Mouse (Mus musculus): ENCODE data around the gene Epc2. TPM values are rescaled to one million over a fixed set of nuclear protein-coding genes. Genes with fewer than 3 reads are reported as not detected.

The Epc2 gene
- polyA plus RNA-seq, 1 experiment = 8.1 TPM

- Histone ChIP-seq H3K4me3 (replicated peaks; ENCODE audit: extremely low read depth, low read depth, low read length) (no peak overlapping the region), H3K4me1 (ENCODE audit: control insufficient read depth, insufficient read depth, low read length) (no peaks in the 10 kb centered on the region)
- no peak for DNase-seq
- WGBS = 91% methylated on average over 1 of the region's 1 CpGs
- TF ChIP-seq CTCF (IDR thresholded peaks at IDR 0.05; ENCODE audit: insufficient read depth, low read length) = no peak
- no peak for TF ChIP-seq POLR2A (IDR thresholded peaks at IDR 0.05; ENCODE audit: borderline replicate concordance, extremely low read depth, low read depth, low read length)
Observed at GRCm38 (mm10) chr2:49431015-49431414, 20.3 kb upstream of the Epc2 start.

- Histone ChIP-seq H3K4me3 (replicated peaks; ENCODE audit: extremely low read depth, low read depth, low read length) (no peak overlapping the region), H3K4me1 (ENCODE audit: control insufficient read depth, insufficient read depth, low read length) (no peaks in the 10 kb centered on the region)
- TF ChIP-seq POLR2A (IDR thresholded peaks at IDR 0.05; ENCODE audit: borderline replicate concordance, extremely low read depth, low read depth, low read length) (no peak), CTCF (IDR thresholded peaks at IDR 0.05; ENCODE audit: insufficient read depth, low read length) (no peak)
- DNase-seq = no peak
- 83% methylated on average over 9 of the region's 9 CpGs for WGBS
Observed at GRCm38 (mm10) chr2:49433211-49433610, 18.1 kb upstream of the Epc2 start.

DNA sequence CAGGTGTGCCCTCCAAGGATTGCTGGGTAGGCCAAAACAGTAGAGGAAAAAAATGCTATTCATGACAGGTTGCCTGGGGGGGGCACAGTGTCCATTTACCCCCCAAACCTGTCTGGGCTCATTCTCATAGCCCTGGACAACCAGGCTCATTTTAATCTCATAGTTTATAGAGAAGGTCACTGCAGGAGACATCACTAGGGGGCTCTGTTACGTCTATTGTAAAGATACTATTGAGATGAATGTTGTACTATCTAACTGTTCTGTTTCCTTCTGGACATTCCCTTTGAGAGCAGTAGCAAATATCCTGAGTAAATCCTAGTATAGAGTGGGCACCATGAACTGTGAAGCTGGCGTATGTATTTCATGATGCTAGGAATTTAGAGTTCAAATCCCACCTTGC is 5.0 kb upstream of the Epc2 start:
- Histone ChIP-seq H3K4me3 (replicated peaks; ENCODE audit: extremely low read depth, low read depth, low read length) (no peak overlapping the region), H3K4me1 (ENCODE audit: control insufficient read depth, insufficient read depth, low read length) (peaks cover 6% of the 10 kb centered on the region; the same call in 1 of the 2 replicates)
- DNase-seq = no peak
- TF ChIP-seq POLR2A (IDR thresholded peaks at IDR 0.05; ENCODE audit: borderline replicate concordance, extremely low read depth, low read depth, low read length) = no peak
- no peak for TF ChIP-seq CTCF (IDR thresholded peaks at IDR 0.05; ENCODE audit: insufficient read depth, low read length)
- WGBS = 71% methylated on average over 2 of the region's 2 CpGs

- no peak for DNase-seq
- 52% methylated on average over 8 of the region's 8 CpGs for WGBS
- TF ChIP-seq CTCF (IDR thresholded peaks at IDR 0.05; ENCODE audit: insufficient read depth, low read length) (no peak), POLR2A (IDR thresholded peaks at IDR 0.05; ENCODE audit: borderline replicate concordance, extremely low read depth, low read depth, low read length) (no peak)
- Histone ChIP-seq H3K4me3 (replicated peaks; ENCODE audit: extremely low read depth, low read depth, low read length) (no peak overlapping the region), H3K4me1 (ENCODE audit: control insufficient read depth, insufficient read depth, low read length) (peaks cover 6% of the 10 kb centered on the region; the same call in 1 of the 2 replicates)
Observed at GRCm38 (mm10) chr2:49447586-49448475, 3.5 kb upstream of the Epc2 start.

DNA sequence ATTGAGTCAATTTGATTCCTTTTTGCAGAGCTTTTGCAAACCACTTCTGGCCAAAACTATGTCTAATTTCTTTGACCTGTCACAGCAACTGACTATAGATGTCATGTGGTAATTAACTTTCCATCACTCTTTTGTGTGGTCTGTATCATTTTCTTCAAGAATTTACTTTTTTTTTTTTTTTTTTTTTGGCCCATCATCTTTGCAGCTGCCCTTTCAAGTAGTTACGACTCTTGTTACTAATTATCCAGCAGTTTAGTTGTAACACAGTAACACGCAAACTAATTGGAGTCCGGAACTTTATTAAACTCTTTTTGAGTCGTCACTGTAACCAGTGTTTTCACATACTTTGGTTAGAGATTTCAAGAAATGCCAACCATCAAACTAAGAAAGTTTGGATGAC is 819 bp upstream of the Epc2 start:
- DNase-seq = no peak
- Histone ChIP-seq H3K4me3 (replicated peaks; ENCODE audit: extremely low read depth, low read depth, low read length) (peak overlapping the region; percentile 97), H3K4me1 (ENCODE audit: control insufficient read depth, insufficient read depth, low read length) (peaks cover 9% of the 10 kb centered on the region)
- TF ChIP-seq POLR2A (IDR thresholded peaks at IDR 0.05; ENCODE audit: borderline replicate concordance, extremely low read depth, low read depth, low read length) (no peak), CTCF (IDR thresholded peaks at IDR 0.05; ENCODE audit: insufficient read depth, low read length) (no peak)
- WGBS = 18% methylated on average over 4 of the region's 4 CpGs

GRCm38 (mm10) chr2:49451637-49452211 is 438 bp downstream of the Epc2 start:
- Histone ChIP-seq H3K4me3 (replicated peaks; ENCODE audit: extremely low read depth, low read depth, low read length) (peak overlapping the region; percentile 97), H3K4me1 (ENCODE audit: control insufficient read depth, insufficient read depth, low read length) (peaks cover 9% of the 10 kb centered on the region)
- TF ChIP-seq POLR2A (IDR thresholded peaks at IDR 0.05; ENCODE audit: borderline replicate concordance, extremely low read depth, low read depth, low read length) (peak; percentile 68; the same call in 1 of the 2 replicates), CTCF (IDR thresholded peaks at IDR 0.05; ENCODE audit: insufficient read depth, low read length) (no peak)
- peak; percentile 93 for DNase-seq
- under 1% methylated on average over 55 of the region's 64 CpGs for WGBS

DNA sequence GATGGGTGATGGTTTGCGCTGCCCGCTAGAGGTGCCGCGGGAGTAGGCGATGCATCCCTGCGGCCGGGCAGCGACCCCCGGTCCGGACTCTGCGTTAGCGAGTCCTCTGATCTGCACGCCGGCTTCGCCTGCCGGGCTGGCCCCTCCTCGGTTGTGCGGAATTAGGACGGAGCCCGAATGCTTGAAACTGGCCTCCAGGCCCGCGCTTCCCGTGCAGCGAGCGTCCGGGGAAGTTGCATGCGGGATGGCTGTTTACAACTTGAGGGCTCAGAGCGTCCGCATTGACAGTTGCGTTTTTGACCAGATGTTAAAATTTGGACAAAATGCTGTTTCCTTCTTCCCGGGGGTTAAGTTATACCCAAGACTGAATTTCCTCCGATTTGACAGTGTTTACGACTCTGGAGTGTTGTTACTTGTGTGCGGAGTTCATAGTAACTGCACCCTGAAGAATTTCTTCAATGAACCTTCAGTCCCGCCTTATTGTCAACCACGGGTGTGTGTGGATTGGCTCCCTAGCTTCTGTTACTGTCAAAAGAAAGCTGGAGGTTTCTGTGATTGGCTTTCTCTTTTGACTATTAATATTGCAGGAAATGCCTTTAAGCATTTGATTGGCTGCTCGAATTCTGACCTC is 1.3 kb downstream of the Epc2 start:
- DNase-seq = peak; percentile 44
- TF ChIP-seq CTCF (IDR thresholded peaks at IDR 0.05; ENCODE audit: insufficient read depth, low read length) (no peak), POLR2A (IDR thresholded peaks at IDR 0.05; ENCODE audit: borderline replicate concordance, extremely low read depth, low read depth, low read length) (no peak)
- WGBS = 1% methylated on average over 37 of the region's 37 CpGs
- Histone ChIP-seq H3K4me1 (ENCODE audit: control insufficient read depth, insufficient read depth, low read length) (peaks cover 9% of the 10 kb centered on the region), H3K4me3 (replicated peaks; ENCODE audit: extremely low read depth, low read depth, low read length) (peak overlapping the region; percentile 81)

DNA sequence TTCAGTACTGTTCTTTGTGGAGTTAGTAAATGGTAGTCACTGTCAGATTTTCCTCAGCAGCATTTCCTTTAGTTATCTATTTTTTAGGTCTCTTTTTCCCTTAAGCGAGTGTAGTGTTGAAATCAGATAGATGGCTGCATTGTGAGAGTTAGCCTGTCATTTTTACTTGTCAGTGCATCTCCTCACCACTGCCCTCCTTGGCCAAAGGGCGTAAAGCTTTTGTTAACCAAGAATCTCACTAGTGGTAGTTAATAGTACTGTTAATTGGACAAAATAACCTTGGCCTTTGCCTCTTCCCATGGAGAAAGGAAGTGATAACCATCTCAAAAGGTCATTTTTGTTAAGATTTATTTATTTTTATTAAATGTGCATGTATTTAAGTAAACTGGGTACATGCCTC is 6.5 kb downstream of the Epc2 start:
- WGBS = 61% methylated on average over 2 of the region's 2 CpGs
- Histone ChIP-seq H3K4me1 (ENCODE audit: control insufficient read depth, insufficient read depth, low read length) (peaks cover 3% of the 10 kb centered on the region), H3K4me3 (replicated peaks; ENCODE audit: extremely low read depth, low read depth, low read length) (no peak overlapping the region)
- DNase-seq = no peak
- TF ChIP-seq POLR2A (IDR thresholded peaks at IDR 0.05; ENCODE audit: borderline replicate concordance, extremely low read depth, low read depth, low read length) (no peak), CTCF (IDR thresholded peaks at IDR 0.05; ENCODE audit: insufficient read depth, low read length) (no peak)

DNA sequence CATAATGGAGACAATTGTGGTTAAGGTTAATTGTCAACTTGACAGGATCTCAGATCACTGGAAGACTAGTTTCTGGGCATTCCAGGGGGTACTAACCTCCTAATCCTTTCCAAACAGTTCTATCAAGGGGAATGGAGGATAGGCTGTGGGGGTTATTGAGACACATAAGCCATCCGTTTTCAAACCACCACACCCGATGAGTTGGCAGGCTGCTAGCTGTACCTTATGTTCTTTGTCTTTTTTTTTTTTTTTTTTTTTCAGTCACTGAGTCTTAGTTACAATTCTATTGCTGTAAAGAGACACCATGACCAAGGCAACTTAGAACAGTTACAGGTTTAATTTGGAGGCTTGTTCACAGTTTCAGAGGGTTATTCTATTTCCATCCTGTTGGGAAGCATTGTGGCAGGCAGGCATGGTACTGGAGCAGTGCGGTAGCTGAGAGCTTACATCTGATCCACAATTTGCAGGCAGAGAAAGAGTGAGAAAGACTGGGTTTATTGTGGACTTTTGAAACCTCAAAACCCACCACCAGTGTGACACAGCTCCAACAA is 14.5 kb downstream of the Epc2 start:
- 45% methylated on average over 3 of the region's 3 CpGs for WGBS
- no peak for DNase-seq
- no peak for TF ChIP-seq CTCF (IDR thresholded peaks at IDR 0.05; ENCODE audit: insufficient read depth, low read length)
- TF ChIP-seq POLR2A (IDR thresholded peaks at IDR 0.05; ENCODE audit: borderline replicate concordance, extremely low read depth, low read depth, low read length) = no peak
- no peaks in the 10 kb centered on the region; the same call in 1 of the 2 replicates for H3K4me1 ChIP-seq (ENCODE audit: control insufficient read depth, insufficient read depth, low read length)
- H3K4me3 ChIP-seq (replicated peaks; ENCODE audit: extremely low read depth, low read depth, low read length) = no peak overlapping the region

All from lung, adult 2 months (tissue).